In the genomic region with DNA sequence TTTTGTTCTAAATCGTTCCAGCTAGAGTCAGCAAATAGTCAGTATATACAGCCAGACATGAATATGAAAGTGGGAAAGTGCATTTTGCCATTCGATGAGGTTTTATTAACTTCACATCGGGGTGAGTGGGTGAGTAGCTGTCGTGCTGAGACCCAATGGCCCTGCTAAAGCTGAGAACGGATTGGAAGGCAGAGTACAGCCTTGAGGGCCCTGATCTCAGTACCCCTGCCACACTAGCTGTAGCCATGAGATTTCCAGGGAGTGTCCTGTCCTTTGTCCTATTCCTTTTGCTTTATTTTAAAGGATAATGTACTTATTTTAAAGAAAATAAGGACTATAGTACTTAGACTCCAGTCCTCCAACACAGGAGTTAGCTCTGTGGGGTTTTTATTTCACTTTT, we compare ENCODE assay signal across 16 mouse cellular contexts.
DNase-seq lines count a peak whose midpoint lies in the region; ATAC-seq and TF ChIP-seq lines count a peak whose summit lies in the region.
"Had no signal": no experiment of that assay in that cellular context is flagged by ENCODE, and none has a peak within 500 bp of the region (broad histone marks: within the 10 kb centered on the region; RNA-seq: fewer than 3 reads in every experiment).

No protein-coding gene starts in this region.

- no peaks in the 10 kb centered on the region for H3K27me3 ChIP-seq in heart, embryonic 14.5 days (ENCODE audit: control insufficient read depth, insufficient read depth, low read length)
- H3K27me3 ChIP-seq in kidney, embryonic 16.5 days (ENCODE audit: insufficient read depth, low read length), result no peaks in the 10 kb centered on the region
- H3K27me3 ChIP-seq in stomach, embryonic 14.5 days (ENCODE audit: control insufficient read depth, insufficient read depth, low read length), result no peaks in the 10 kb centered on the region
- no peaks in the 10 kb centered on the region for H3K27me3 ChIP-seq in stomach, postnatal 0 days (ENCODE audit: control insufficient read depth, insufficient read depth, low read length)
- H3K27me3 ChIP-seq: embryonic facial prominence, embryonic 13.5 days had no signal

- intact Hi-C loops in heart, postnatal 36 days (cut with DNase I), result no loop called here

- H3K4me1 ChIP-seq in heart, embryonic 14.5 days (ENCODE audit: control insufficient read depth in 2 of 2, insufficient read depth in 2 of 2, low read length in 2 of 2), result peaks cover 2 to 3% of the 10 kb centered on the region in 2 experiments; a peak in 2 of 4 replicates
- peaks cover 11% of the 10 kb centered on the region for H3K4me1 ChIP-seq in kidney, embryonic 16.5 days (ENCODE audit: insufficient read depth, low read length)
- 0 out of 2 replicates have a peak, but pooled peaks cover 3% of the 10 kb centered on the region for H3K4me1 ChIP-seq in stomach, embryonic 14.5 days (ENCODE audit: control insufficient read depth, insufficient read depth, low read length)
- H3K4me1 ChIP-seq in stomach, postnatal 0 days (replicated peaks; ENCODE audit: control insufficient read depth, insufficient read depth), result peaks cover 2% of the 10 kb centered on the region; the same call in 1 of the 2 replicates
- H3K4me1 ChIP-seq: embryonic facial prominence, embryonic 13.5 days had no signal

- H3K36me3 ChIP-seq in heart, embryonic 14.5 days (ENCODE audit: control insufficient read depth, insufficient read depth, low read length), result no peaks in the 10 kb centered on the region
- no peaks in the 10 kb centered on the region for H3K36me3 ChIP-seq in kidney, embryonic 16.5 days (ENCODE audit: insufficient read depth, low read length)
- no peaks in the 10 kb centered on the region for H3K36me3 ChIP-seq in stomach, embryonic 14.5 days (ENCODE audit: control insufficient read depth, insufficient read depth, low read length)
- H3K36me3 ChIP-seq in stomach, postnatal 0 days (ENCODE audit: control insufficient read depth, insufficient read depth, low read length), result no peaks in the 10 kb centered on the region
- H3K36me3 ChIP-seq: embryonic facial prominence, embryonic 13.5 days; G1E had no signal

- DNase-seq in adrenal gland, adult 2 months, result peak; percentile 8
- no peak for DNase-seq in adrenal gland, adult 18-20 months (ENCODE audit: low spot score in 2 of 2)
- no peak for DNase-seq in heart, postnatal 36 days
- no peak for DNase-seq in kidney, postnatal 25 days
- DNase-seq in stomach, postnatal 0 days (ENCODE audit: low spot score), result no peak
- DNase-seq: cerebellum, adult 9-11 months; kidney, adult 2 months; layer of hippocampus, postnatal 36 days; lung, postnatal 10 days had no signal

- H3K4me3 ChIP-seq in heart, embryonic 14.5 days (ENCODE audit: control insufficient read depth in 1 of 2, insufficient read depth in 1 of 2, low read depth in 1 of 2, low read length in 2 of 2), result no peak overlapping the region
- H3K4me3 ChIP-seq in kidney, embryonic 16.5 days (ENCODE audit: low read length), result no peak overlapping the region
- no peak overlapping the region for H3K4me3 ChIP-seq in stomach, embryonic 14.5 days (ENCODE audit: low read depth, low read length)
- no peak overlapping the region for H3K4me3 ChIP-seq in stomach, postnatal 0 days (ENCODE audit: low read depth, low read length)
- H3K4me3 ChIP-seq: embryonic facial prominence, embryonic 13.5 days had no signal

- H3K9ac ChIP-seq in heart, embryonic 14.5 days (ENCODE audit: low read length), result no peak overlapping the region; the same call in 1 of the 2 replicates
- H3K9ac ChIP-seq in kidney, embryonic 16.5 days (replicated peaks; ENCODE audit: low read length), result no peak overlapping the region
- H3K9ac ChIP-seq in stomach, embryonic 14.5 days (replicated peaks; ENCODE audit: low read depth, low read length), result no peak overlapping the region
- H3K9ac ChIP-seq in stomach, postnatal 0 days (ENCODE audit: low read length), result no peak overlapping the region
- H3K9ac ChIP-seq: embryonic facial prominence, embryonic 13.5 days had no signal

- WGBS in heart, embryonic 14.5 days, result 76% methylated on average over 5 of the region's 5 CpGs
- WGBS in kidney, embryonic 16.5 days, result 59% methylated on average over 5 of the region's 5 CpGs
- WGBS in stomach, embryonic 14.5 days, result 55% methylated on average over 5 of the region's 5 CpGs
- 58% methylated on average over 5 of the region's 5 CpGs for WGBS in stomach, postnatal 0 days

- no peak for ATAC-seq in heart, embryonic 14.5 days (ENCODE audit: insufficient number of reproducible peaks, insufficient read depth, low FRiP score, low read depth)
- no peak for ATAC-seq in kidney, embryonic 16.5 days (ENCODE audit: low FRiP score, low TSS enrichment)
- no peak for ATAC-seq in stomach, embryonic 14.5 days (ENCODE audit: insufficient number of reproducible peaks, insufficient read depth, low FRiP score, low read depth)
- no peak for ATAC-seq in stomach, postnatal 0 days (ENCODE audit: low FRiP score, low TSS enrichment)
- ATAC-seq: CD4-positive, CD25-positive, alpha-beta regulatory T cell, adult 4 months had no signal

- TF ChIP-seq EP300 in stomach, postnatal 0 days (optimal IDR thresholded peaks at IDR 0.05), result no peak

- no peaks in the 10 kb centered on the region for H3K9me3 ChIP-seq in heart, embryonic 14.5 days (ENCODE audit: control insufficient read depth, low read length)
- no peaks in the 10 kb centered on the region for H3K9me3 ChIP-seq in kidney, embryonic 16.5 days (ENCODE audit: low read length)
- H3K9me3 ChIP-seq in stomach, embryonic 14.5 days (ENCODE audit: control insufficient read depth, low read depth, low read length), result no peaks in the 10 kb centered on the region
- H3K9me3 ChIP-seq in stomach, postnatal 0 days (ENCODE audit: control insufficient read depth, low read length), result no peaks in the 10 kb centered on the region
- H3K9me3 ChIP-seq: embryonic facial prominence, embryonic 13.5 days had no signal

- no peak for TF ChIP-seq CTCF in stomach, postnatal 0 days (IDR thresholded peaks at IDR 0.05; ENCODE audit: low read depth)

- peak overlapping the region; percentile 45 for H3K4me2 ChIP-seq in heart, embryonic 14.5 days (ENCODE audit: low read length)
- peak overlapping the region; percentile 30 for H3K4me2 ChIP-seq in kidney, embryonic 16.5 days (replicated peaks; ENCODE audit: low read depth, low read length)
- peak overlapping the region; percentile 13; the same call in 1 of the 2 replicates for H3K4me2 ChIP-seq in stomach, embryonic 14.5 days (replicated peaks; ENCODE audit: low read depth, low read length)
- H3K4me2 ChIP-seq in stomach, postnatal 0 days (replicated peaks; ENCODE audit: low read depth), result no peak overlapping the region
- H3K4me2 ChIP-seq: embryonic facial prominence, embryonic 13.5 days; liver, embryonic 11.5 days had no signal

- no peak overlapping the region for H3K27ac ChIP-seq in heart, embryonic 14.5 days (replicated peaks in 1 of 2; ENCODE audit: control insufficient read depth in 1 of 2, insufficient read depth in 1 of 2, low read depth in 2 of 2, low read length in 2 of 2)
- no peak overlapping the region for H3K27ac ChIP-seq in kidney, embryonic 16.5 days (ENCODE audit: low read length)
- no peak overlapping the region for H3K27ac ChIP-seq in stomach, embryonic 14.5 days (ENCODE audit: low read length)
- no peak overlapping the region for H3K27ac ChIP-seq in stomach, postnatal 0 days (replicated peaks)
- H3K27ac ChIP-seq: embryonic facial prominence, embryonic 13.5 days had no signal
